Mouse (Mus musculus) adrenal gland, postnatal 10 days (tissue): ENCODE measurements at regions not wholly inside any gene's neighbourhood (a gene's known extent, or its start where the extent isn't known, plus 50 kb on each side); places are given as distances from the start of the nearest gene placed in this dataset.
A peak's percentile ranks its signal among the peaks of the same experiment; 100 is the strongest.

ENCODE experiments used
- DNase-seq: peaks from one replicate; pipeline ENCODE4 v3.0.0; 2021; ENCODE audit warnings: mixed read lengths

- no peak for DNase-seq
Measured at GRCm38 (mm10) chr2:146565693-146566092, 53.5 kb upstream of the Ralgapa2 start.

- DNase-seq, result no peak
Measured at GRCm38 (mm10) chr2:146568171-146568842, 56.2 kb upstream of the Ralgapa2 start.

GRCm38 (mm10) chr2:146571036-146571435 lies 58.9 kb upstream of the Ralgapa2 start:
- no peak for DNase-seq

DNA sequence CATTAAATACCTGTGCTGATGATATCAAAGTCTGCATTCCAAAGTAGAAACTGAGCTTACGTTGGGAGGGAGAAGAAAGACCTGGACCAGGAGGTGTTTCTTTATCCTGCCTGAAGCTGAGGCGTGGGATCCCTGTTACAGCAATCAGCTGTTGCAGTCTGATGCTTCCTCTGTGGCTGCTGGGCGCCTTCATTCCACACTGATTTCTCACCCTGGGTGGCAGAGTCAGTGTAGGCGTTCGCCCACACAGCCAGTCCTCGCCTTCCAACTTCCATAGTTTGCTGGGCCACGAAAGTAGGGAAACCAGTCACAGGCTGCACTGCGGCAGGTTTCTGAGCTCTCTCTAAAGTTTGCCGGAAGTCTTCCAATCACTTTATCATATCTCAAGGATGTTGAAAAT lies 59.7 kb upstream of the Ralgapa2 start:
- DNase-seq, result no peak

GRCm38 (mm10) chr2:146575610-146576297 lies 63.6 kb upstream of the Ralgapa2 start:
- DNase-seq, result peak; percentile 36

GRCm38 (mm10) chr2:146576298-146576905 lies 64.3 kb upstream of the Ralgapa2 start:
- no peak for DNase-seq

GRCm38 (mm10) chr2:146577096-146577495 lies 65.0 kb upstream of the Ralgapa2 start:
- no peak for DNase-seq

DNA sequence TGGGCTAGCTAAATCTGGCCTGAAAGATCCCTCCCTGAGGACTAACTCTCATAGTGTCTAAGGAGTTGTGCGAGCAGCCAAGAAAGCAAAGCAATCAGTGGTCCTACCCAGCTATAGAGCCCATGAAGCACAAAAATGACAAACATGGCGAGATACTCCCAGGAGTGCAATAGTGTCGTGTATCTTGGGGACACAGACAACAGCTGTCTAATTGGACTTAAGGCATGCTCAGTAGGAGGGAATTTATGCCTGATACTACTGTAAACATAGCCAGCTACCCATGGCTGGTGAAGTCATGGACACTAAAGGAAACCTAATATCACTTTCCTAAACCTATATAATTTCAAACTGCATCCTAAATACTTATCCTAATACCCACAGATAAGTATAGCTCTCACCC lies 69.1 kb upstream of the Ralgapa2 start:
- no peak for DNase-seq

GRCm38 (mm10) chr2:146583807-146584388 lies 71.8 kb upstream of the Ralgapa2 start:
- no peak for DNase-seq

- peak; percentile 12 for DNase-seq
Measured at GRCm38 (mm10) chr2:146586381-146586780, 74.2 kb upstream of the Ralgapa2 start.

DNA sequence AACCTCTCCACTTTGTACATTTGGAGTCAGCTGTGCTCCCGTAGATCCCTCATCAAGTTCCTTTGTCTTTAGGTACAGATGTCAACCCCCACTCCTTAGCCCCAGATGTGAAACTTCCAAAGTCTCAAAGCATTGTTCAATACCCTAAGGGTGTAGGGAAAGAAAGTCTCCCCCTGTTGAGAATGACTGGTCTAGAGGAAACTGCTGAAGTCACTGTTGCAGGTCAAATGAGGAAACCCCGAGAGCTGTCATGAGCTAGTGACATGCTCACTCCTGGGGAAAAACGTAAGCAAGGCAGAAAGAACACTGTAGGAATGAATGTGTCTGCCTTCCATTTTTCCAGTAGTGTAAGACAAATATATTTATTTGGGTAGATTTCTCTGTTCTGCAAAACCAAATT lies 74.8 kb upstream of the Ralgapa2 start:
- DNase-seq, result no peak

DNA sequence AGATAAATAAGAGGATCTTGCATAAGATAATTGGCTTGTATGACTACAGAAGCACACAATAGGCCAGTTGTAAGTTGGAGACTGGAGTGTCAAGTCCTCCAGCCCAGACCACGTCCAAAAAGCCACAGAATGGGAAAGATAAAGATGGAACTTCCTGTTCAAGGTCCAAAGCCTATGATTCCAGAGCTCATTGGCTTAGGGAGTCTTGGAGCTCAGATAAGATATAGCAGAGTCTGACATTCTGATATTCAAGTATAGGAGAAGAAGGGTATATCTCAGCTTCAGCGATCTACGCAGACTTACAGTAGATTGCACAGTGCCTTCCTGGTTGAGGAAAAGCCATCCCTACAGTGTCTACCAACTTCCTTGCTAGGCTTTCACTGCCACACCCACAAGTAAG lies 77.7 kb upstream of the Ralgapa2 start:
- no peak for DNase-seq

DNA sequence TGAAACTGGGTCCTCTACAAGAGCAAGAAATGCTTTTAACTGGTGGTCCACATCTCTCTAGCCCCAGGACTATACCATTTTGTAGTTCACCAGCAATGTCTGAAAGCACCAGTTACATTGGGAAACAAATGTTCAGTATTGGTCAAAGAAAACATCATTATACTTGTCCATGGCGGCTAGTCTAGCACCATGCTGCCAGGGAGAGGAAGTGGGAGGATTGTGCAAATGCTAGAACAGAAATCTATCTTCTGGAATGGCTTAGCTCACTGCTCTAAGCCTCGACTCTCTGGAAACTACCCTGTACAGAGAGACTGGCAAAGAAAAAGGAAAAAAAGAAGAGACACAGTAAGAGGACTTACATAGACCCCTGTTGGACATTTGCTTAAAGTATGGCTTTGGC lies 81.1 kb upstream of the Ralgapa2 start:
- DNase-seq, result no peak

DNA sequence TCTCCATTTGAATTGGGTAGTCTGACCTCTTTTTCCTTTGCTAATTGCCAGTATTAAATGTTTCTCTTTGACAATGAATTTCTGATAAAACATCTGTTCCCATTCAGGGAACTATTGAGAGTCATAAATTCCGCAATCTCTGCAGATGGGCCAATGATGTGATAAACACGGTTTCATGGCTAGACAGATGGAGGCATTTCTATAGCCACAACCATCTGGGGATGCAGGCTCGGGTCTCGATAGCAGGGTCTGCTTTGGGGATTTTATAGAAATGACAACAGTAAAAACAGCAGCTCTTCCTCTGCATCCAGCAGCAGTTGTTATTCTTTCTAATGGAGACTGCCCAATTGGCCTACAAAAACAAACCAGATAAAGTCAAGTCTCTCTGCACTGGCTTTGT lies 82.1 kb upstream of the Ralgapa2 start:
- DNase-seq, result no peak

- no peak for DNase-seq
Measured at GRCm38 (mm10) chr2:146595673-146596072, 83.5 kb upstream of the Ralgapa2 start.

DNA sequence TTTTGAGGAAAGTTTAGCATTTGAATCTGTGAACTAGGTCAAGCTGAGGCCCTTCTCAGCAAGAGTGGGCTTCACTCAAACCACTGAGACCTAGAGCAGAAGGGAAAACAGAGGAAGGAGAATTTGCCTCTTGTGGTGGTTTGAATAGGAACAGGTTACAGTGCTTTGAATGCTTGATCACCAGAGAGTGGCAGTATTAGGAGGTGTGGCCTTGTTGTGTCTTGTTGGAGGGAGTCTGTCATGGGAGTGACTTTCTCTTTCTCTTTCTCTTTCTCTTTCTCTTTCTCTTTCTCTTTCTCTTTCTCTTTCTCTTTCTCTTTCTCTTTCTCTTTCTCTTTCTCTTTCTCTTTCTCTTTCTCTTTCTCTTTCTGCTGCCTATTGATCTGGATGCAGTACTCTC lies 94.0 kb upstream of the Ralgapa2 start:
- DNase-seq, result no peak

- DNase-seq, result no peak
Measured at GRCm38 (mm10) chr2:146610896-146611295, 98.8 kb upstream of the Ralgapa2 start.

- peak; percentile 79 for DNase-seq
Measured at GRCm38 (mm10) chr2:146611886-146612521, 99.9 kb upstream of the Ralgapa2 start.

DNA sequence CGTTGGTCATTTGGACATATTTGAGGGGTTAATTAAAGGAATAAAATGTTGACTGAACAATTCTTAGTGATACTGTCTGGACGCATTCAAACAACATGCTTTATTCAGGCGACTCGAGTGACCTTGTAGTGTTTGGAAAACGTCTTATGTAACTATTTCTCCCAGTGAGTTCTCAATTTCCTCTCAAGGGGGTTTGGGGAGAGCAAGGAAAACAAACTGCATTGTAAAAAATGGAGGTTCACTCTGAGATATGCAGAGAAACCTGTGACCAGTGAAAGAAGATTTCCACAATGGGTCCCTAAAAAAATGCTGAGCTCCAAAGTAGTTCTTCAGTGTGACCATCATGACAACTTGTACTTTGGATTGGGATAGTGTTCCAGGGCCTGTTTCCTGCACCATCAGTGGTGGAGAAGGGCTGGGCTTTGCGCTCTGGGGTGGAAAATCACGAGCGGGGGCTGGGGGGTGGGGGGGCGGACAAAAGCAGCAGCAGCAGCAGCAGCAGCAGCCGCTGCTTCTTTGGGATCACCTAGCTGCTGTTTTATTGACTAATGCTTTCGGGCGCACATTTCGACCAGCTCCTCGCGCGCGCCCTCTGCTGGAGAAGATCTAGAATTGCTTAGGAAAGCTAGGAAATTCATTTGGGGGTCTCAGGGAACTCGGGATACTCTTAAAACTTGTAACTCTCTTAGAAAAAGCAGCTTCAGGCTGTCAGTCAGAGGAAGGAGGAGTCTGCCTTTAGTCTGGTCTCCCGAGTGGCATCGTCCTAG lies 100.6 kb upstream of the Ralgapa2 start:
- peak; percentile 67 for DNase-seq

DNA sequence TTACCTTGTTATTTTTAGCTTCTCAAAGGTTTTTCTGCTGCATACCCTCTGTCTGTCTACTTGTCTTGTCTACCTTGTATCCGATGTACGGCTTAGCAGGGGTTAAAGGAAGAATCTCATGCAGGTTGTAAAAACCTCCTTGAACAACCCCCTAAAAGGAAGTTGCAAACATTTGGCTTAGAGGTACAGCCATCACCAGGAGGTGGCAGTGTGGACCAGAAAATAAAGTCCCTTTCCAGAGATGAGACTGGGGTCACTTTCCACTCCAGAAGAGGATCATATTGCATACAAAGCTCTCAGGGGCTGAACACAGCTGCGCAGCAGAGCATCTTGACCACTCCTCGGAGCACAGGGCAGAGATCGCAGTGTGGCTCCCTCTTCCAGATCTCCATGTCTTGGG lies 109.0 kb upstream of the Ralgapa2 start:
- peak; percentile 56 for DNase-seq

GRCm38 (mm10) chr2:146623052-146623451 lies 110.9 kb upstream of the Ralgapa2 start:
- no peak for DNase-seq

DNA sequence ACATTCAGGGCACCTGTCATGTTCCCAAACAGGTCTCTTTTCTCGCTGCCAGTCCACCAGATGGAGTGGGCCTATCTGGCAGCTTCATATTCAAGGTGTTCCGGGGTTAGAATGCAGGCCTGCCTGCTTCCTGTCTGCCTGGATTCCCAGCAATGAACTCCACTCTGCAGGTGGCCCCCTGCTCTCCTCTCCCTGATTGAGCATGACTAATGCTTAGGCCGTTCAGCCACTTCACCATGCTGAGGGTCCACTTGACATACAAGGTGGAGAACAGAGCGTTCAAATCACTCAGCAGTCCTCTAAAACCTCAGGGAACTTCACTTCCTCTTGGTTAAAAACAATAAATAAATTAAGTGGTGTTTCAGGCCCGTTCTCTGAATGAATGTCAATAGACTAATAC lies 112.1 kb upstream of the Ralgapa2 start:
- no peak for DNase-seq
